Mouse (Mus musculus): ENCODE measurements around the gene Rgs6. TPM values are rescaled to one million over a fixed set of nuclear protein-coding genes. Genes with fewer than 3 reads are reported as not detected.

Rgs6 gene
- total and polyA plus RNA-seq, 3 experiments = not detected

- Histone ChIP-seq H3K4me3 (replicated peaks in 1 of 3; ENCODE audit: low read depth in 2 of 3, low read length in 2 of 3, poor library complexity in 1 of 3) (no peak overlapping the region), H3K4me2 (ENCODE audit: insufficient read depth, low read depth, poor library complexity, severe bottlenecking) (no peak overlapping the region), H3K27me3 (replicated peaks) (no peaks in the 10 kb centered on the region), H3K4me1 (ENCODE audit: control insufficient read depth in 1 of 2, insufficient read depth in 2 of 2) (no peaks in the 10 kb centered on the region; a peak in 1 of 4 replicates), H3K9me3 (replicated peaks; ENCODE audit: low read length) (no peaks in the 10 kb centered on the region), H3K9ac (ENCODE audit: insufficient read depth, low read depth) (no peak overlapping the region), H3K79me2 (replicated peaks; ENCODE audit: control insufficient read depth, extremely low read depth, insufficient read depth, poor library complexity, severe bottlenecking) (no peaks in the 10 kb centered on the region), H3K27ac (ENCODE audit: insufficient read depth, low read depth) (no peak overlapping the region), H3K36me3 (replicated peaks in 1 of 2; ENCODE audit: control insufficient read depth in 1 of 2, insufficient read depth in 1 of 2, low read length in 1 of 2) (no peaks in the 10 kb centered on the region)
- DNase-seq (ENCODE audit: extremely low read depth) = no peak
- dilution Hi-C loops (cut with MboI; ENCODE audit: extremely low pct_ligation_motif_present, extremely low pct_unique_long_range_greater_than_20kb, low sequenced_read_pairs) (no loop called here), in situ Hi-C loops (cut with MboI; ENCODE audit: low pct_ligation_motif_present, low pct_unique_long_range_greater_than_20kb, low sequenced_read_pairs) (no loop called here)
- no peak for TF ChIP-seq GABPA (IDR thresholded peaks at IDR 0.05; ENCODE audit: insufficient replicate concordance, low read depth, low read length)
- TF ChIP-seq ZMIZ1 (IDR thresholded peaks at IDR 0.05; ENCODE audit: low read depth, low read length) = no peak
- no peak for TF ChIP-seq RCOR1 (conservative IDR thresholded peaks at IDR 0.05; ENCODE audit: low read depth, low read length)
- no peak for TF ChIP-seq CHD1 (IDR thresholded peaks at IDR 0.05; ENCODE audit: low read depth, low read length)
- no peak for TF ChIP-seq KAT2A (IDR thresholded peaks at IDR 0.05; ENCODE audit: insufficient replicate concordance, low read length)
- TF ChIP-seq ZKSCAN1 (IDR thresholded peaks at IDR 0.05; ENCODE audit: borderline replicate concordance, low read depth, low read length) = no peak
- no peak for TF ChIP-seq ELF1 (IDR thresholded peaks at IDR 0.05; ENCODE audit: low read depth, low read length)
- TF ChIP-seq RAD21 (IDR thresholded peaks at IDR 0.05; ENCODE audit: low read depth, low read length) = no peak
Observed at GRCm38 (mm10) chr12:83209461-83209860, 621.4 kb downstream of the Rgs6 start.

- Histone ChIP-seq H3K9me3 (replicated peaks; ENCODE audit: low read length) (no peaks in the 10 kb centered on the region), H3K27ac (ENCODE audit: insufficient read depth, low read depth) (no peak overlapping the region), H3K4me2 (ENCODE audit: insufficient read depth, low read depth, poor library complexity, severe bottlenecking) (no peak overlapping the region), H3K79me2 (replicated peaks; ENCODE audit: control insufficient read depth, extremely low read depth, insufficient read depth, poor library complexity, severe bottlenecking) (no peaks in the 10 kb centered on the region), H3K27me3 (replicated peaks) (no peaks in the 10 kb centered on the region), H3K4me3 (replicated peaks in 1 of 3; ENCODE audit: low read depth in 2 of 3, low read length in 2 of 3, poor library complexity in 1 of 3) (no peak overlapping the region), H3K9ac (ENCODE audit: insufficient read depth, low read depth) (no peak overlapping the region), H3K36me3 (replicated peaks in 1 of 2; ENCODE audit: control insufficient read depth in 1 of 2, insufficient read depth in 1 of 2, low read length in 1 of 2) (no peaks in the 10 kb centered on the region), H3K4me1 (ENCODE audit: control insufficient read depth in 1 of 2, insufficient read depth in 2 of 2) (no peaks in the 10 kb centered on the region; a peak in 1 of 4 replicates)
- no peak for DNase-seq (ENCODE audit: extremely low read depth)
- TF ChIP-seq RAD21 (IDR thresholded peaks at IDR 0.05; ENCODE audit: low read depth, low read length) = no peak
- no peak for TF ChIP-seq NELFE (IDR thresholded peaks at IDR 0.05; ENCODE audit: low read depth, low read length)
- dilution Hi-C loops (cut with MboI; ENCODE audit: extremely low pct_ligation_motif_present, extremely low pct_unique_long_range_greater_than_20kb, low sequenced_read_pairs) (no loop called here), in situ Hi-C loops (cut with MboI; ENCODE audit: low pct_ligation_motif_present, low pct_unique_long_range_greater_than_20kb, low sequenced_read_pairs) (no loop called here)
Observed at GRCm38 (mm10) chr12:83210294-83210693, 622.2 kb downstream of the Rgs6 start.

GRCm38 (mm10) chr12:83210735-83211134 is 622.6 kb downstream of the Rgs6 start:
- Histone ChIP-seq H3K36me3 (replicated peaks in 1 of 2; ENCODE audit: control insufficient read depth in 1 of 2, insufficient read depth in 1 of 2, low read length in 1 of 2) (no peaks in the 10 kb centered on the region), H3K27ac (ENCODE audit: insufficient read depth, low read depth) (no peak overlapping the region), H3K4me2 (ENCODE audit: insufficient read depth, low read depth, poor library complexity, severe bottlenecking) (no peak overlapping the region), H3K9me3 (replicated peaks; ENCODE audit: low read length) (no peaks in the 10 kb centered on the region), H3K9ac (ENCODE audit: insufficient read depth, low read depth) (no peak overlapping the region), H3K4me1 (ENCODE audit: control insufficient read depth in 1 of 2, insufficient read depth in 2 of 2) (no peaks in the 10 kb centered on the region; a peak in 1 of 4 replicates), H3K4me3 (replicated peaks in 1 of 3; ENCODE audit: low read depth in 2 of 3, low read length in 2 of 3, poor library complexity in 1 of 3) (no peak overlapping the region), H3K79me2 (replicated peaks; ENCODE audit: control insufficient read depth, extremely low read depth, insufficient read depth, poor library complexity, severe bottlenecking) (no peaks in the 10 kb centered on the region), H3K27me3 (replicated peaks) (no peaks in the 10 kb centered on the region)
- no peak for DNase-seq (ENCODE audit: extremely low read depth)
- in situ Hi-C loops (cut with MboI; ENCODE audit: low pct_ligation_motif_present, low pct_unique_long_range_greater_than_20kb, low sequenced_read_pairs) (no loop called here), dilution Hi-C loops (cut with MboI; ENCODE audit: extremely low pct_ligation_motif_present, extremely low pct_unique_long_range_greater_than_20kb, low sequenced_read_pairs) (no loop called here)
- TF ChIP-seq ZNF384 (IDR thresholded peaks at IDR 0.05; ENCODE audit: low read depth, low read length) (no peak), NELFE (IDR thresholded peaks at IDR 0.05; ENCODE audit: low read depth, low read length) (no peak), E2F4 (IDR thresholded peaks at IDR 0.05; ENCODE audit: insufficient replicate concordance, low read depth, low read length) (no peak), HCFC1 (IDR thresholded peaks at IDR 0.05; ENCODE audit: low read depth, low read length) (no peak), GABPA (IDR thresholded peaks at IDR 0.05; ENCODE audit: insufficient replicate concordance, low read depth, low read length) (no peak), RCOR1 (conservative IDR thresholded peaks at IDR 0.05; ENCODE audit: low read depth, low read length) (no peak), CHD1 (IDR thresholded peaks at IDR 0.05; ENCODE audit: low read depth, low read length) (no peak), ELF1 (IDR thresholded peaks at IDR 0.05; ENCODE audit: low read depth, low read length) (no peak), ZMIZ1 (IDR thresholded peaks at IDR 0.05; ENCODE audit: low read depth, low read length) (no peak), POLR2A (IDR thresholded peaks at IDR 0.05; ENCODE audit: low read depth, low read length) (no peak), CTCF (conservative IDR thresholded peaks at IDR 0.05 in 1 of 2, IDR thresholded peaks at IDR 0.05 in 1 of 2; ENCODE audit: low read depth in 2 of 2, low read length in 2 of 2) (no peak), ZC3H11A (IDR thresholded peaks at IDR 0.05; ENCODE audit: low read depth, low read length) (no peak), MEF2A (IDR thresholded peaks at IDR 0.05; ENCODE audit: borderline replicate concordance, low read depth, low read length) (no peak), MAFK (IDR thresholded peaks at IDR 0.05; ENCODE audit: insufficient replicate concordance, low read length) (no peak), IRF4 (IDR thresholded peaks at IDR 0.05; ENCODE audit: low read depth, low read length) (no peak), NRF1 (IDR thresholded peaks at IDR 0.05; ENCODE audit: low read depth, low read length) (no peak), JUN (IDR thresholded peaks at IDR 0.05; ENCODE audit: insufficient read depth, low read depth, low read length) (no peak), MAX (IDR thresholded peaks at IDR 0.05; ENCODE audit: low read length) (no peak), JUND (conservative IDR thresholded peaks at IDR 0.05; ENCODE audit: low read depth, low read length) (no peak), MAZ (IDR thresholded peaks at IDR 0.05; ENCODE audit: low read depth, low read length) (no peak)
